Mouse (Mus musculus) myocyte (in vitro differentiated cells): ENCODE results near the gene Actr3.

Source experiments
- E2F4 ChIP-seq: IDR thresholded peaks from one replicate; pipeline ENCODE4 v1.6.1; 2011; ENCODE audit warnings: mild to moderate bottlenecking, control low read depth, moderate library complexity; ENCODE audit not compliant: insufficient read depth
- POLR2A ChIP-seq: IDR thresholded peaks from one replicate; pipeline ENCODE4 v1.6.1; 2011; ENCODE audit warnings: low read depth, mild to moderate bottlenecking, control low read depth, moderate library complexity; ENCODE audit not compliant: insufficient read length
- POLR2AphosphoS2 ChIP-seq: IDR thresholded peaks from one replicate; pipeline ENCODE4 v1.6.1; 2011; ENCODE audit warnings: low read depth, control low read depth; ENCODE audit not compliant: insufficient read length
- TCF12 ChIP-seq: IDR thresholded peaks from one replicate; pipeline ENCODE4 v1.6.1; 2011; ENCODE audit warnings: mild to moderate bottlenecking, control low read depth; ENCODE audit not compliant: poor library complexity, insufficient read depth, severe bottlenecking
- USF1 ChIP-seq: IDR thresholded peaks from one replicate; pipeline ENCODE4 v1.6.1; 2011; ENCODE audit warnings: low read depth, mild to moderate bottlenecking, control low read depth, moderate library complexity

DNA sequence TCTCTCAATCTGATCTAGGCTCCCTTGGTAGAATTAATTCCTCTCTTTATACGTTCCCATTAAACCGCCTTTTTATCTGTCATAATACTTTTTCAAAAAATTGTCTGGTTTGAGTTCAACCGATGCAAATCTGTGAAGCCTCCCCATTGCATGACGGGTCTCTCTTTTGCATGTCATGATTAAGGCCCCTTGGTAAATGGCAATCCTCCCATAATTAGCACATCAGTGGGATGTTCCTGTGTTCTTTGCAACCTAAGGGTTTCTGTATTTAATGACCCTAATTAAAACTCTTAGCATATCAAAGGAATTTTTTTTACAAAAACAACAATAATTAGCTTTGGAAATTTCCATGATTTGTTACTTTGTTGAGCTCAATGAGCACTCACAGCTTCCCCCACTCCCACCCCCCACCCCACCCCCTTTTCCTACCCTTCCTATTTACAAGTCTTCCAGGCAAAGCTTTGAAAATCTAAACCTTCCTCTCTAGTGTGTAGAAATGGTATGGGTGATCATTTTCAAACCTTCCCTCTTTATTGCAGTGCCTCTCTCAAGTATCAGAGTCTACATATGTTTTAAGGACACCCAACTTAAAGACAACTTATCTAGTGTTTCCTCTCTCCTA is 84.0 kb downstream of the Actr3 start:
- TF ChIP-seq USF1 (no peak), POLR2AphosphoS2 (no peak), E2F4 (no peak), TCF12 (no peak), POLR2A (no peak)
